In genomic region chr7:19923797-19924196, GRCm38 (mm10) we compare ENCODE assay signal across 16 mouse cellular contexts. TPM values are rescaled to one million over a fixed set of nuclear protein-coding genes. Genes with fewer than 3 reads are reported as not detected.
DNase-seq lines count a peak whose midpoint lies in the region; ATAC-seq and TF ChIP-seq lines count a peak whose summit lies in the region.
"Had no signal": no experiment of that assay in that cellular context is flagged by ENCODE, and none has a peak within 500 bp of the region (broad histone marks: within the 10 kb centered on the region; RNA-seq: fewer than 3 reads in every experiment).

No protein-coding gene starts in this region.

- 0 out of 2 replicates have a peak, but pooled peaks cover 1% of the 10 kb centered on the region for H3K79me2 ChIP-seq in heart, adult 2 months (replicated peaks; ENCODE audit: control insufficient read depth, insufficient read depth, low read length)

- no peaks in the 10 kb centered on the region for H3K9me3 ChIP-seq in heart, embryonic 11.5 days (replicated peaks; ENCODE audit: control insufficient read depth, low read length)
- no peaks in the 10 kb centered on the region for H3K9me3 ChIP-seq in midbrain, embryonic 13.5 days
- H3K9me3 ChIP-seq in midbrain, embryonic 11.5 days (ENCODE audit: control insufficient read depth, low read length) = no peaks in the 10 kb centered on the region
- H3K9me3 ChIP-seq: neural tube, embryonic 12.5 days had no signal

- H3K4me3 ChIP-seq in heart, embryonic 11.5 days (ENCODE audit: low read depth, low read length) = no peak overlapping the region
- no peak overlapping the region for H3K4me3 ChIP-seq in heart, adult 2 months
- no peak overlapping the region for H3K4me3 ChIP-seq in midbrain, embryonic 13.5 days (replicated peaks)
- no peak overlapping the region for H3K4me3 ChIP-seq in midbrain, embryonic 11.5 days (ENCODE audit: low read depth, low read length)
- H3K4me3 ChIP-seq: neural tube, embryonic 12.5 days had no signal

- H3K27me3 ChIP-seq in heart, embryonic 11.5 days (ENCODE audit: control insufficient read depth, insufficient read depth, low read length) = no peaks in the 10 kb centered on the region
- no peaks in the 10 kb centered on the region for H3K27me3 ChIP-seq in heart, adult 2 months (ENCODE audit: control insufficient read depth, insufficient read depth, low read length)
- no peaks in the 10 kb centered on the region for H3K27me3 ChIP-seq in midbrain, embryonic 13.5 days
- no peaks in the 10 kb centered on the region for H3K27me3 ChIP-seq in midbrain, embryonic 11.5 days (ENCODE audit: control insufficient read depth, insufficient read depth, low read length)
- H3K27me3 ChIP-seq: neural tube, embryonic 12.5 days had no signal

- WGBS in heart, embryonic 11.5 days (ENCODE audit: insufficient replicate concordance) = 8% methylated on average over 10 of the region's 15 CpGs
- 38% methylated on average over 11 of the region's 15 CpGs for WGBS in heart, adult 2 months
- WGBS in midbrain, embryonic 13.5 days = 12% methylated on average over 11 of the region's 15 CpGs
- 27% methylated on average over 9 of the region's 15 CpGs for WGBS in midbrain, embryonic 11.5 days

- no peaks in the 10 kb centered on the region for H3K36me3 ChIP-seq in heart, embryonic 11.5 days (ENCODE audit: control insufficient read depth, insufficient read depth, low read length)
- H3K36me3 ChIP-seq in heart, adult 2 months (ENCODE audit: control insufficient read depth, insufficient read depth, low read length) = no peaks in the 10 kb centered on the region; the same call in 1 of the 2 replicates
- H3K36me3 ChIP-seq in midbrain, embryonic 13.5 days = no peaks in the 10 kb centered on the region
- H3K36me3 ChIP-seq in midbrain, embryonic 11.5 days (ENCODE audit: control insufficient read depth, insufficient read depth, low read length) = no peaks in the 10 kb centered on the region
- H3K36me3 ChIP-seq: neural tube, embryonic 12.5 days had no signal

- no peak for TF ChIP-seq CTCF in heart, adult 2 months (IDR thresholded peaks at IDR 0.05)

- no peak for TF ChIP-seq EP300 in heart, adult 2 months (IDR thresholded peaks at IDR 0.05; ENCODE audit: insufficient read depth, low read depth, low read length)

- H3K4me1 ChIP-seq in heart, embryonic 11.5 days (ENCODE audit: control insufficient read depth, insufficient read depth, low read length) = 0 out of 2 replicates have a peak, but pooled peaks cover 6% of the 10 kb centered on the region
- peaks cover 12% of the 10 kb centered on the region for H3K4me1 ChIP-seq in heart, adult 2 months (ENCODE audit: control insufficient read depth, insufficient read depth, low read length)
- H3K4me1 ChIP-seq in midbrain, embryonic 13.5 days (replicated peaks) = 0 out of 2 replicates have a peak, but pooled peaks cover 2% of the 10 kb centered on the region
- peaks cover 2% of the 10 kb centered on the region; the same call in 1 of the 2 replicates for H3K4me1 ChIP-seq in midbrain, embryonic 11.5 days (ENCODE audit: control insufficient read depth, insufficient read depth, low read length)
- H3K4me1 ChIP-seq: neural tube, embryonic 12.5 days had no signal

- H3K4me2 ChIP-seq in heart, embryonic 11.5 days = peak overlapping the region; percentile 47
- 0 out of 2 replicates have a peak overlapping the region, but pooled peaks have one; percentile 20 for H3K4me2 ChIP-seq in midbrain, embryonic 13.5 days (replicated peaks)
- no peak overlapping the region for H3K4me2 ChIP-seq in midbrain, embryonic 11.5 days
- H3K4me2 ChIP-seq: neural tube, embryonic 12.5 days had no signal

- H3K9ac ChIP-seq in heart, embryonic 11.5 days (ENCODE audit: low read depth, low read length) = no peak overlapping the region
- H3K9ac ChIP-seq in heart, adult 2 months (ENCODE audit: low read depth, low read length) = no peak overlapping the region
- no peak overlapping the region; the same call in 1 of the 2 replicates for H3K9ac ChIP-seq in midbrain, embryonic 13.5 days (replicated peaks)
- no peak overlapping the region for H3K9ac ChIP-seq in midbrain, embryonic 11.5 days (ENCODE audit: low read length)
- H3K9ac ChIP-seq: neural tube, embryonic 12.5 days had no signal

- no peak for ATAC-seq in heart, embryonic 11.5 days (replicated peaks; ENCODE audit: insufficient number of reproducible peaks, low FRiP score, low TSS enrichment)
- no peak for ATAC-seq in midbrain, embryonic 13.5 days
- no peak for ATAC-seq in midbrain, embryonic 11.5 days (ENCODE audit: low FRiP score)
- ATAC-seq in monocyte, adult 5-6 weeks (replicated peaks; ENCODE audit: insufficient number of reproducible peaks, low FRiP score, low TSS enrichment, poor library complexity, severe bottlenecking) = no peak

- TF ChIP-seq POLR2A in heart, adult 2 months (IDR thresholded peaks at IDR 0.05; ENCODE audit: insufficient read depth, low read depth, low read length) = no peak

- H3K27ac ChIP-seq in heart, embryonic 11.5 days (ENCODE audit: low read depth, low read length) = no peak overlapping the region
- H3K27ac ChIP-seq in heart, adult 2 months = no peak overlapping the region
- no peak overlapping the region for H3K27ac ChIP-seq in midbrain, embryonic 13.5 days
- no peak overlapping the region for H3K27ac ChIP-seq in midbrain, embryonic 11.5 days (ENCODE audit: low read depth, low read length)
- H3K27ac ChIP-seq: neural tube, embryonic 12.5 days had no signal

- intact Hi-C loops in heart, adult 2 months (cut with DNase I) = no loop called here

- DNase-seq in heart, adult 2 months = no peak
- no peak for DNase-seq in midbrain, embryonic 11.5 days (ENCODE audit: low spot score, missing footprints)
- peak; percentile 40 for DNase-seq in forelimb bud, embryonic 11.5 days (ENCODE audit: low read depth, low spot score)
- DNase-seq in thymus, postnatal 36 days = peak; percentile 44 to 74
- DNase-seq in layer of hippocampus, adult 9-11 months = no peak
- DNase-seq: adrenal gland, adult 2 months; cerebellum, adult 9-10 months; gastrocnemius, postnatal 25 days; left cerebral cortex, postnatal 4 days had no signal

RNA-seq across cellular contexts. Expression of gene Pvr, which starts 2.8 kb away (rescaled TPM):
- polyA plus RNA-seq in heart, embryonic 11.5 days (2014; fragmentation: Nextera tagmentation; extraction: Ambion mirVana) = 12.0 and 13.0 TPM in 2 replicates
- 10 to 100 TPM; 20.1 to 24.5 TPM for total RNA-seq in heart, adult 2 months (2021)
- 18.1 and 34.0 TPM in 2 replicates for polyA plus RNA-seq in heart, adult 2 months (2012; rRNA removed)
- polyA plus RNA-seq in midbrain, embryonic 13.5 days (2015; fragmentation: Nextera tagmentation; extraction: Ambion mirVana) = 5.3 and 6.2 TPM in 2 replicates
- 2.8 and 3.0 TPM in 2 replicates for polyA plus RNA-seq in midbrain, embryonic 11.5 days (2014; fragmentation: Nextera tagmentation; extraction: Ambion mirVana)
- total RNA-seq in monocyte, adult 5-6 weeks (2017) = 8.2 to 13.6 TPM (median 12.2 TPM) in 3 replicates

RNA-seq across cellular contexts. Expression of gene Igsf23, which starts 26.8 kb away (rescaled TPM):
- 0.84 and 2.0 TPM in 2 replicates for polyA plus RNA-seq in heart, embryonic 11.5 days (2014; fragmentation: Nextera tagmentation; extraction: Ambion mirVana)
- 1 to 10 TPM; 1.9 to 2.9 TPM for total RNA-seq in heart, adult 2 months (2021)
- polyA plus RNA-seq in heart, adult 2 months (2012; rRNA removed) = 8.6 and 9.9 TPM in 2 replicates
- not detected in 2 replicates for polyA plus RNA-seq in midbrain, embryonic 13.5 days (2015; fragmentation: Nextera tagmentation; extraction: Ambion mirVana)
- 0.20 TPM in 1 of 2 replicates, not detected in the other for polyA plus RNA-seq in midbrain, embryonic 11.5 days (2014; fragmentation: Nextera tagmentation; extraction: Ambion mirVana)
- total RNA-seq in monocyte, adult 5-6 weeks (2017) = 0.75 TPM in 1 of 3 replicates, not detected in the others
- total RNA-seq: adrenal gland, adult 2 months; gastrocnemius, postnatal 25 days; left cerebral cortex, postnatal 4 days had no signal
- polyA plus RNA-seq: neural tube, embryonic 12.5 days had no signal

RNA-seq across cellular contexts. Expression of gene Ceacam19, which starts 36.0 kb away (rescaled TPM):
- polyA plus RNA-seq in heart, embryonic 11.5 days (2014; fragmentation: Nextera tagmentation; extraction: Ambion mirVana) = not detected in 2 replicates
- not detected for total RNA-seq in heart, adult 2 months (2021)
- polyA plus RNA-seq in heart, adult 2 months (2012; rRNA removed) = not detected in 2 replicates
- not detected in 2 replicates for polyA plus RNA-seq in midbrain, embryonic 13.5 days (2015; fragmentation: Nextera tagmentation; extraction: Ambion mirVana)
- not detected in 2 replicates for polyA plus RNA-seq in midbrain, embryonic 11.5 days (2014; fragmentation: Nextera tagmentation; extraction: Ambion mirVana)
- total RNA-seq in monocyte, adult 5-6 weeks (2017) = 0.38 to 1.2 TPM (median 0.75 TPM) in 3 replicates
- total RNA-seq: adrenal gland, adult 2 months; gastrocnemius, postnatal 25 days; left cerebral cortex, postnatal 4 days had no signal
- polyA plus RNA-seq: adrenal gland, adult 2 months; C2C12; lung, embryonic 16.5 days; neural tube, embryonic 12.5 days; small intestine, adult 2 months had no signal

RNA-seq across cellular contexts. Expression of gene Ceacam20, which starts 41.4 kb away (rescaled TPM):
- not detected in 2 replicates for polyA plus RNA-seq in heart, embryonic 11.5 days (2014; fragmentation: Nextera tagmentation; extraction: Ambion mirVana)
- not detected for total RNA-seq in heart, adult 2 months (2021)
- not detected in 2 replicates for polyA plus RNA-seq in heart, adult 2 months (2012; rRNA removed)
- polyA plus RNA-seq in midbrain, embryonic 13.5 days (2015; fragmentation: Nextera tagmentation; extraction: Ambion mirVana) = not detected in 2 replicates
- polyA plus RNA-seq in midbrain, embryonic 11.5 days (2014; fragmentation: Nextera tagmentation; extraction: Ambion mirVana) = not detected in 2 replicates
- not detected in 3 replicates for total RNA-seq in monocyte, adult 5-6 weeks (2017)
- total RNA-seq: adrenal gland, adult 2 months; gastrocnemius, postnatal 25 days; left cerebral cortex, postnatal 4 days had no signal
- polyA plus RNA-seq: adrenal gland, adult 2 months; C2C12; lung, embryonic 16.5 days; neural tube, embryonic 12.5 days had no signal

Comparison
In these comparisons a context has a peak if more than half of its experiments do, and no peak if none do; other contexts are left out.
1. DNase-seq: peak in forelimb bud, embryonic 11.5 days (single experiment) and thymus, postnatal 36 days (2 of 2); none in heart, adult 2 months (0 of 2), midbrain, embryonic 11.5 days (single experiment) and layer of hippocampus, adult 9-11 months (single experiment).